Mouse (Mus musculus): Measurements from ENCODE around the gene Fry. TPM values are rescaled to one million over a fixed set of nuclear protein-coding genes. Genes with fewer than 3 reads are reported as not detected.

Gene Fry
- total RNA-seq, 2 experiments from 2014 or later, result 164 to 168 TPM

- peak; percentile 79 to 83 for DNase-seq (ENCODE audit: low spot score in 2 of 2)
Measured at GRCm38 (mm10) chr5:150168712-150169111, 50.3 kb downstream of the Fry start.

- DNase-seq (ENCODE audit: low spot score in 2 of 2), result no peak
Measured at GRCm38 (mm10) chr5:150171562-150171961, 53.1 kb downstream of the Fry start.

GRCm38 (mm10) chr5:150173869-150174268 is 55.4 kb downstream of the Fry start:
- DNase-seq (ENCODE audit: low spot score in 2 of 2), result no peak

- no peak for DNase-seq (ENCODE audit: low spot score in 2 of 2)
Measured at GRCm38 (mm10) chr5:150174950-150175349, 56.5 kb downstream of the Fry start.

GRCm38 (mm10) chr5:150176251-150177015 is 58.0 kb downstream of the Fry start:
- DNase-seq (ENCODE audit: low spot score in 2 of 2), result no peak

- DNase-seq (ENCODE audit: low spot score in 2 of 2), result no peak
Measured at GRCm38 (mm10) chr5:150177757-150178156, 59.3 kb downstream of the Fry start.

- DNase-seq (ENCODE audit: low spot score in 2 of 2), result no peak
Measured at GRCm38 (mm10) chr5:150178194-150178801, 59.9 kb downstream of the Fry start.

GRCm38 (mm10) chr5:150180985-150181607 is 62.7 kb downstream of the Fry start:
- no peak for DNase-seq (ENCODE audit: low spot score in 2 of 2)

- no peak for DNase-seq (ENCODE audit: low spot score in 2 of 2)
Measured at GRCm38 (mm10) chr5:150184959-150185358, 66.5 kb downstream of the Fry start.

GRCm38 (mm10) chr5:150186121-150186520 is 67.7 kb downstream of the Fry start:
- DNase-seq (ENCODE audit: low spot score in 2 of 2), result no peak

GRCm38 (mm10) chr5:150186676-150187075 is 68.2 kb downstream of the Fry start:
- DNase-seq (ENCODE audit: low spot score in 2 of 2), result no peak

- DNase-seq (ENCODE audit: low spot score in 2 of 2), result no peak
Measured at GRCm38 (mm10) chr5:150188031-150188430, 69.6 kb downstream of the Fry start.

GRCm38 (mm10) chr5:150190454-150191358 is 72.3 kb downstream of the Fry start:
- DNase-seq (ENCODE audit: low spot score in 2 of 2), result no peak

GRCm38 (mm10) chr5:150195514-150196210 is 77.2 kb downstream of the Fry start:
- DNase-seq (ENCODE audit: low spot score in 2 of 2), result peak; percentile 81 to 84

- no peak for DNase-seq (ENCODE audit: low spot score in 2 of 2)
Measured at GRCm38 (mm10) chr5:150196211-150196585, 77.8 kb downstream of the Fry start.

GRCm38 (mm10) chr5:150196881-150197311 is 78.5 kb downstream of the Fry start:
- DNase-seq (ENCODE audit: low spot score in 2 of 2), result no peak

- DNase-seq (ENCODE audit: low spot score in 2 of 2), result no peak
Measured at GRCm38 (mm10) chr5:150206749-150207148, 88.3 kb downstream of the Fry start.

GRCm38 (mm10) chr5:150207596-150207995 is 89.2 kb downstream of the Fry start:
- DNase-seq (ENCODE audit: low spot score in 2 of 2), result no peak

- DNase-seq (ENCODE audit: low spot score in 2 of 2), result no peak
Measured at GRCm38 (mm10) chr5:150208009-150208408, 89.6 kb downstream of the Fry start.

GRCm38 (mm10) chr5:150214081-150214480 is 95.6 kb downstream of the Fry start:
- DNase-seq (ENCODE audit: low spot score in 2 of 2), result no peak

GRCm38 (mm10) chr5:150216066-150216465 is 97.6 kb downstream of the Fry start:
- no peak for DNase-seq (ENCODE audit: low spot score in 2 of 2)

Data from left cerebral cortex, adult 18-20 months (tissue).